Mouse (Mus musculus): ENCODE results near the gene Rrp9.

DNA sequence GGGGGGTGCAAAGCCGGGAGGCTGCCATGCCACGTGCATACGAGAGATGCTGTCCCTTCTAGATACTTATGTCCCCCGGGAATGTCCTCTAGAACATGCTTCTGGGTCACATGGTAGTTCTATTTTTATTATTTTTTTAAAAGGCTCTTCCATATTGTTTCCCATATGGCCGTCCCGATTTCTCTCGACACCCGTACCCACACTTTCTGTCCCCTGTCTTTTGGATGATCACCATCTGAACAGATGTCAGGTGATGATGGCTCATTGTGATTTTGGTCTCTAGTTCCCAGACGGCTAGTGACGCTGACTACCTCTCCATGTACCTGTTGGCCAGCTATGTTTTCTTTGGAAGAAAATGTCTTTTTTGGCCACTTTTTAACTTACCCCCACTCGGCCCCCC lies 59.2 kb downstream of the Rrp9 start:
- TF ChIP-seq CTCF (IDR thresholded peaks at IDR 0.05; ENCODE audit: low read depth, low read length) (no peak), EP300 (IDR thresholded peaks at IDR 0.05; ENCODE audit: insufficient read depth, low read depth, low read length) (no peak)
